24 mouse cellular contexts compared by ENCODE assay signal in the genomic region with DNA sequence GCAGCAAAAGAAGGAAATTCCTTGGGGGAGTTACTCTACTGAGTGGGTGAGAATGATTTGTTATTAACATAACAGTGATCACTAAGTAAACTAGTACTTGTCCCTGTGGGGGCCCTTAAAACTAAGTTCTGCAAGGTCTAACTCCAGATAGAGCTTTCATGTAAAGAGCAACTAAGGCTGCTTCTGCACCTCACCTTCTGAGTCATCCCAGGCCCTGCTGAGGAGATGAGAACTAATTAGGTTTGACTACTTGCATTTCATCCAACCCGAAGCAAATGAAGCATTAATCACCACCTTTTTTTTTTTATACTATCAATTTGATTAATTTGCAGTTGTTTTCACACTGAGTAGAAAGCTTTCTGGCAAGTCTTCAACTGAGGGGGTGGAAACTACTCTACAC.
DNase-seq lines count a peak whose midpoint lies in the region; ATAC-seq and TF ChIP-seq lines count a peak whose summit lies in the region.
"Had no signal": no experiment of that assay in that cellular context is flagged by ENCODE, and none has a peak within 500 bp of the region (broad histone marks: within the 10 kb centered on the region; RNA-seq: fewer than 3 reads in every experiment).

No protein-coding gene starts in this region.

- H3K36me3 ChIP-seq in forebrain, postnatal 0 days (ENCODE audit: insufficient read depth): no peaks in the 10 kb centered on the region
- no peaks in the 10 kb centered on the region for H3K36me3 ChIP-seq in forebrain, embryonic 10.5 days (replicated peaks)
- H3K36me3 ChIP-seq: G1E; heart, embryonic 10.5 days; heart, embryonic 13.5 days had no signal

- no peaks in the 10 kb centered on the region for H3K4me1 ChIP-seq in forebrain, postnatal 0 days (ENCODE audit: insufficient read depth)
- H3K4me1 ChIP-seq in forebrain, embryonic 10.5 days: no peaks in the 10 kb centered on the region
- H3K4me1 ChIP-seq: heart, embryonic 10.5 days; heart, embryonic 13.5 days had no signal

- no peak for TF ChIP-seq POLR2A in brain, embryonic 14.5 days (IDR thresholded peaks at IDR 0.05; ENCODE audit: borderline replicate concordance, extremely low read depth, insufficient read depth, insufficient read length, poor library complexity, severe bottlenecking)

- H3K27ac ChIP-seq in forebrain, postnatal 0 days (ENCODE audit: low read depth, low read length): no peak overlapping the region
- H3K27ac ChIP-seq in forebrain, embryonic 10.5 days: no peak overlapping the region
- H3K27ac ChIP-seq: heart, adult 2 months; heart, embryonic 10.5 days; heart, embryonic 13.5 days; hindbrain, embryonic 14.5 days; hindbrain, postnatal 0 days had no signal

- no peak overlapping the region for H3K4me3 ChIP-seq in forebrain, postnatal 0 days (ENCODE audit: low read depth, low read length)
- H3K4me3 ChIP-seq in forebrain, embryonic 10.5 days: no peak overlapping the region
- H3K4me3 ChIP-seq: heart, adult 2 months; heart, embryonic 10.5 days; heart, embryonic 13.5 days had no signal

- no peak overlapping the region for H3K4me2 ChIP-seq in forebrain, postnatal 0 days (ENCODE audit: low read depth)
- H3K4me2 ChIP-seq: heart, embryonic 13.5 days; hindbrain, embryonic 14.5 days had no signal

- intact Hi-C loops in gastrocnemius, postnatal 14 days (cut with DNase I; ENCODE audit: low total_unique reads): no loop called here

- peak; percentile 14 for DNase-seq in forebrain, postnatal 0 days
- no peak for DNase-seq in forebrain, embryonic 10.5 days (ENCODE audit: extremely low spot score, low spot score)
- peak; percentile 21 for DNase-seq in layer of hippocampus, adult 9-11 months
- DNase-seq in layer of hippocampus, postnatal 36 days: no peak
- peak; percentile 27 for DNase-seq in R1 (ENCODE audit: low read depth, low spot score)
- DNase-seq in brain, embryonic 14.5 days (ENCODE audit: low read depth): peak; percentile 17
- no peak for DNase-seq in left cerebral cortex, adult 8-10 months (ENCODE audit: low spot score in 2 of 2)
- DNase-seq in gastrocnemius, postnatal 14 days: no peak
- DNase-seq: adrenal gland, postnatal 10 days; adrenal gland, postnatal 36 days; cerebellum, adult 11-12 months; cerebellum, adult 9-10 months; cerebellum, postnatal 14 days; gastrocnemius, postnatal 36 days; heart, adult 2 months; heart, postnatal 14 days; heart, postnatal 4 days had no signal

- WGBS in forebrain, postnatal 0 days: 19% methylated on average over 1 of the region's 1 CpGs
- 53% methylated on average over 1 of the region's 1 CpGs for WGBS in forebrain, embryonic 10.5 days

- no peak overlapping the region for H3K9ac ChIP-seq in forebrain, postnatal 0 days
- H3K9ac ChIP-seq: heart, embryonic 13.5 days; hindbrain, embryonic 14.5 days had no signal

- H3K9me3 ChIP-seq in forebrain, postnatal 0 days (ENCODE audit: low read length): no peaks in the 10 kb centered on the region
- no peaks in the 10 kb centered on the region for H3K9me3 ChIP-seq in forebrain, embryonic 10.5 days
- H3K9me3 ChIP-seq: heart, embryonic 10.5 days; heart, embryonic 13.5 days had no signal

- no peak for TF ChIP-seq CTCF in forebrain, postnatal 0 days (IDR thresholded peaks at IDR 0.05; ENCODE audit: low read depth)
- TF ChIP-seq CTCF in brain, embryonic 14.5 days (IDR thresholded peaks at IDR 0.05; ENCODE audit: borderline replicate concordance, extremely low read depth, insufficient read depth, insufficient read length): no peak

- ATAC-seq in forebrain, postnatal 0 days: no peak
- ATAC-seq: forebrain, embryonic 14.5 days; hindbrain, postnatal 0 days; inflammation-experienced regulatory T-cells, adult 6 months had no signal

- no peaks in the 10 kb centered on the region for H3K27me3 ChIP-seq in forebrain, postnatal 0 days (ENCODE audit: insufficient read depth, low read length)
- H3K27me3 ChIP-seq in forebrain, embryonic 10.5 days (ENCODE audit: poor library complexity, severe bottlenecking): no peaks in the 10 kb centered on the region
- H3K27me3 ChIP-seq: heart, embryonic 13.5 days had no signal

Comparison
In these comparisons a context has a peak if more than half of its experiments do, and no peak if none do; other contexts are left out.
1. DNase-seq: peak in forebrain, postnatal 0 days (single experiment), layer of hippocampus, adult 9-11 months (single experiment), R1 (single experiment) and brain, embryonic 14.5 days (single experiment); none in forebrain, embryonic 10.5 days (single experiment), layer of hippocampus, postnatal 36 days (0 of 2), left cerebral cortex, adult 8-10 months (0 of 2) and gastrocnemius, postnatal 14 days (single experiment).